Mouse (Mus musculus) gastrocnemius, adult 2 months (tissue): ENCODE results near the gene Dpep3. TPM values are rescaled to one million over a fixed set of nuclear protein-coding genes. Genes with fewer than 3 reads are reported as not detected.

Experiments
- DNase-seq: peaks from one replicate; pipeline ENCODE4 v3.0.0; 2022
- H3K27ac ChIP-seq: fragments of 200-600 bp; 2 replicates; pipeline ENCODE4 v1.8.1; 2022; ENCODE audit warnings: mild to moderate bottlenecking
- H3K4me3 ChIP-seq: fragments of 200-600 bp; 2 replicates; pipeline ENCODE4 v1.8.1; 2022; ENCODE audit warnings: mild to moderate bottlenecking, moderate library complexity
- CTCF ChIP-seq: fragments of 200-600 bp; IDR thresholded peaks from 2 replicates; pipeline ENCODE4 v1.8.1; 2022; ENCODE audit warnings: antibody characterized with exemption, mild to moderate bottlenecking, moderate library complexity
- intact Hi-C: fragments of 180-260 bp; cut with DNase I; formaldehyde crosslinking; loops from one replicate; pipeline ENCODE4 v1.15.1; 2025
- total RNA-seq, 2 experiments: library from RNA; stranded (reverse); gene quantifications; 2 replicates each; pipeline ENCODE4 v1.2.3; 2021

Gene Dpep3
- total RNA-seq, 2 experiments from 2014 or later: 0.17 TPM; not detected in 1

DNA sequence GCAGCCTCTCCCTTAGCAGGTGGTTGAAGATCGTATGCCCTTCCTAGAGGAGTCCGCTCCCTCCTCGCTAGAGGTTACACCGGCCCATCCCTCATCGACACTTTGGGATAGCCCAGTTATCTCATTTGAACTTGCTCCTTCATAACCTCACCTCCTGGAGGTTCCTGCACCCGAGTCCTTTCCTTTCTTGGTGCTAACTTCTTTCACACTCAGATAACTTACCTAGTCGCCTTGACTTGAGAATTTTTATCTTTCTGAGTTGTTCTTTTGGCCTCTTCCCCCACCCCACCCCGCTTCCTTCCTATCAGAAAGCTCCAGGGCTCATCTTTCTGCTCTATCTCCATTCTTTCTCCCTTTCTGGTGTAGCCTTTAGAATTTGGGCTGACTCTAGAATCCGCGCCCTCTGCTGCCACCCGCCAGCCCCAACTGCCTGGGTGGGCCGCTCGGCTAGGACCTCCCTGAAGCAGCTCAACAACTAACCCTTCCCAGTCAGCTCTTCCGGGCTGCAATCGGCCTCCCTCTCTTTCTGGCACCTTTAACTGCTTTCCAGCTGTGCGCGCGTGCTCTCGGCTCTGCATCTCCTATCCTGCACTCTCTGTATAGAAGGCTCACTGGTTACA lies 12.4 kb downstream of the Dpep3 start:
- intact Hi-C loops: no loop called here
- DNase-seq: peak; percentile 50
- TF ChIP-seq CTCF: no peak
- H3K4me3 ChIP-seq: peak overlapping the region; percentile 84
- peak overlapping the region; percentile 93 for H3K27ac ChIP-seq

DNA sequence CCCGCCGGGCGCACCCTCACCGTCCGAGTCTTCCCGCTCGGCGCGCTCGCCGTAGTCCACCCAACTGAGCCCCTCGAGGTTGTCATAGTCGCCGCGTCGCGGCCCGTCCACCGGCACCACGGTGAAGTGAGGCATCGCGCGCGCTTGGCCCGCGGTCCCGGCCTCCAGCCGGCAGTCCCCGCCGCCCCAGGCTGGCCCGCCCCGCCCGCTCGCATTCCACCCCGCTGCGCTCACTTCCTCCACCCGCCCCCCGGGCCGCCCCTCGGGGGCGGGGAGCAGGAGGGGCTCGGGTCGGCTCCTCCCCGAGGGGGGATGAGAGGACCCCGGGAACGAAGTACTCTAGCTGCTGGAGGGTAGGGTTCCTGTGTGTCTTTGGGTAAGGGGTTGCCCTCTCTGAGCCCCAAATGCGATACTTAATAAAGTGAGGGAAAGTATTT lies 13.3 kb downstream of the Dpep3 start, which contains the start of gene Slc12a4:
TSS of gene Slc12a4 (minus strand) at position 193 of the 437 bp plus-strand sequence.
- H3K27ac ChIP-seq: peak within 1 kb of the TSS; percentile 93
- intact Hi-C loops: no loop called here
- H3K4me3 ChIP-seq: peak within 1 kb of the TSS; percentile 84
- no peak for TF ChIP-seq CTCF
- DNase-seq: peak; percentile 90

DNA sequence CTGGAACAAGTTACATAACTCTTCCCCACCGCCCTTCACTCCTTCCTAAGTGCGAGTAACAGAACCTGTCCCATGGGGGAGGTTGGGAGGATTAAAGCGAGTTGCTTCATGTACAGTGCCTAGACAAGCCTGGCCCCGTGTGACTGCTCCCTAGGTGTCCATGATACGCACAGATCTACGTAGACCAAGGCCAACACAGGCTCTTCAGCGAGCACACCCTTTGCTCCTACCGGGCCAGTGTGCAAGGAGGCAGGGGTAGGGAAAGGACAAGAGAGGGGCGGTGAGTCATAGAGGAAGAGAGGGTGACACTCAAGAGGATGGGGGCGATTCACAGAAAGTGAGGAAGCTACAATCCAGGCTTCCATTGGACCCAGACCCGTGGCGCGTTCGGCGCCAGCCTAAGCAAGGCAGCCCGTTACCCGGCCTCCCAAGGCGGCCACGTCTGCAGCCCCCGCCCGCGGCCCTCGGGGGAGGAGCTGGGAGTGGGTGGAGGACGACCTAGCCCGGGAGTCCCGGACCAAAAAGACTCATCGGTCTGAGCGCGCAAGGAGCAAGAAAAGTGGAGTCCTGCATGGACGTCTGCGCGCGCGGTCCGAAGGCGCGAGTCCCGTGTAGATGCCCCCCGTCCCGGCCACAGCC lies 13.8 kb downstream of the Dpep3 start:
- DNase-seq: peak; percentile 81
- Histone ChIP-seq H3K27ac (peak overlapping the region; percentile 93), H3K4me3 (peak overlapping the region; percentile 84)
- intact Hi-C loops: no loop called here
- no peak for TF ChIP-seq CTCF

DNA sequence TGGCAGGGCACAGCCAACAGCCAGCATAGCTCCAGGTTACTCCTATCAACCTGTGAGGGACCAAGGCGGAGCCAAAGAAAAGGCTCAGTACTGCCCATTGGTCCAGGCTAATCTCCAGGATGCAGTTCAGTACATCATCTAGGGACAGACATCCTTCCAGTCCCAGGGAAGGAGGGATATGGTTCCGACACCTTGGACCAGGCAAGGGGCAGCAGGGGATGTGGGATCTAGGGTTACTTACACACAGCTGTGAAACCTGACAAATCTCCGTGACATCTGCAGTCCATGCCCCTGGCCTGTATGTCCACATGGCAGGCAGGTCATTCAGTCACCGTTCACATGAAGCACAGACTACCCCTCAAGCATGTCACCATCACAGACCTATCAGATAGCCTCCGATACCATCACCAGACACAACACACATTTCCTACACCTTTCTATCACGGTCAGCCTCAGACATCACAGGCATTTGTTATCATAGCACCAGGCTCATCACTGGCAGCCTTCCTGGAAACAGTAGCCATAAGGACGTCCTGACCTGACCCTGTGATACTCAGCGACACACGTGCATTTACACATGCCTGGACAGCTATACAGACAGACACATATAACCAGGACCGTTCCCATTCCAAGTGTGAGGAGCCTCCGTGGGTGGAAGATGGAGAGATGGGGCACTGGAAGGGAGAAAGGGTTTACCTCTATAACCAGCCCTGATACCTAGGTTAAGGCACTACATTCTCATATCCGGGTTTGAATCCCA lies 14.5 kb downstream of the Dpep3 start:
- intact Hi-C loops: no loop called here
- Histone ChIP-seq H3K4me3 (peak overlapping the region; percentile 84), H3K27ac (peak overlapping the region; percentile 93)
- no peak for TF ChIP-seq CTCF
- no peak for DNase-seq

DNA sequence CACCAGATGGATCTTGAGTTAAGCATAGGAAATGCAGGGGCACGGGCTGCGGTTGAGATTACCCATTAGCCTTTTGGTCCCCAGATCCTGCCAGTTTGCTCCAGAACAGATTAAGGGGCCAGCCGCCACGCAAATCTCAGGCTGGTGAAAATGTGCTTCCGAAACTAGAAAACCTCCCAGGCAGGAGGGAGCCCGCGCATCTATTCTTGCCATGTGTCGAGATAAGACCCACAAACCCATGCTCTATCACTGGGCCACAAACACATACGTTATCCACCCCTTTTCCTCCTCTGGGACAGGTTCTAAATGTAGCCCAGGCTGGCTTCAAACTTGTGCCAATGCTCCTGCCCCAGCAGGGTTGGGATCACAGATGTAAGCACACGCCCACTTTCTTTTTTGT lies 17.7 kb downstream of the Dpep3 start:
- TF ChIP-seq CTCF: no peak
- no peak for DNase-seq
- intact Hi-C loops: no loop called here
- Histone ChIP-seq H3K27ac (no peak overlapping the region), H3K4me3 (no peak overlapping the region)

DNA sequence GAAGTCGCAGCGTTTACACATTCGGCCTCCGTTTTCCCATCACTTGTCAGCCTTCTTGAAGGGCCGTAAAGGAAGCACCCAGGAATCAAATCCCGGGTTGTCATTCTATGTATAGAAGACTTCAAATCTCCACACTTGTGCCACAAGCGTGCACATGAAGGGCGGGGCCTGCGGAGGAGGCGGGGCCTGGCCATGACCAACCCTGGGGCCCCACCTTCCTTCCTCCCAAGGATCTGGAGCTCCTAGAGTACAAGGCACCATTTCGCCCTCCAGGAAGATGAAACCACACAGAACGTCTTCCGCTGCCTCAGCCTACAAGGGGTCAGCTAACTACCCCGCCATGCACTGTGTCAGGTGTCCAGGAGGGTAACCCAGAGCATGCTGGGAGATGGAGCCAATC lies 18.1 kb downstream of the Dpep3 start:
- H3K4me3 ChIP-seq: no peak overlapping the region
- no peak for TF ChIP-seq CTCF
- H3K27ac ChIP-seq: no peak overlapping the region
- intact Hi-C loops: no loop called here
- DNase-seq: no peak

DNA sequence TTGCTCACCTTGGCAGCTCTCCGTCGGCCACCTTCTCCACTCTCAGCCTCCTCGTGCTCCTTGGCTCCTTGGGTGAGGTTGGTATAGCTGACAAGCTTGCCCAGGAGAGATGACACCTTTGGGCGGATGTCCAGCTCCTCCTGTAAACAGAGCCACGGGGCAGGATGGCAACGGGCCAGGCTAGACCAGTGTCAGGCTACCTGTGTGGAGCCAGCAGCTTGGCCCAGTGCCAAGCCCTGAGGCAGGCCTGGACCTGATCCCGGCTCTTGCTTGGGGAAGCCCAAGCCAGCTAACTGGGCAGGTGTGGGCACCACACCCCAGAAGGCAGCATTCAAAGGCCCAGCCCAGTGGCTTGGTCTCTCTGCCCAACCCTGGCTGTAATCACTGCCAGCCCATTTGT lies 19.9 kb downstream of the Dpep3 start:
- TF ChIP-seq CTCF: no peak
- no peak overlapping the region for H3K4me3 ChIP-seq
- peak overlapping the region; percentile 80 for H3K27ac ChIP-seq
- peak; percentile 95 for DNase-seq
- intact Hi-C loops: no loop called here

DNA sequence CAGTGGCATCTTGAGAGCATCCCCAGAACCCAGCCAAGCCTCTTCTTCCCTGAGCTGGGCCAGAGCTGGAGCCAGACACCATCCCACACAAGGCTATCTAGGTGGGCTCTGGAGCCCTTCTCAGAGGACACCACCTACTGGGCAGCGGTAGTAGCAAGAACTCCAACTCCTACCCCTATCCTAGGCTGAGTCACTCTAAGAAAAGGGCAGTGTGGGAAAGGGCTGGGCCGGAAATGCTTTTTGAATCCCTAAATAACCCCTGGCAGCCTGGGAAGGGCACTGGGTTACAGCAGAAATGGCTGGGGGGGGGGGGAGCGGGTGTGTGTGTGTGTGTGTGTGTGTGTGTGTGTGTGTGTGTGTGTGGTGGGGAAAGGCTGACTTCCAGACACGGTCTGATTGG lies 21.4 kb downstream of the Dpep3 start:
- peak; percentile 61 for DNase-seq
- intact Hi-C loops: no loop called here
- peak overlapping the region; percentile 15; the same call in 1 of the 2 replicates for H3K4me3 ChIP-seq
- TF ChIP-seq CTCF: peak; percentile 50
- H3K27ac ChIP-seq: peak overlapping the region; percentile 80

DNA sequence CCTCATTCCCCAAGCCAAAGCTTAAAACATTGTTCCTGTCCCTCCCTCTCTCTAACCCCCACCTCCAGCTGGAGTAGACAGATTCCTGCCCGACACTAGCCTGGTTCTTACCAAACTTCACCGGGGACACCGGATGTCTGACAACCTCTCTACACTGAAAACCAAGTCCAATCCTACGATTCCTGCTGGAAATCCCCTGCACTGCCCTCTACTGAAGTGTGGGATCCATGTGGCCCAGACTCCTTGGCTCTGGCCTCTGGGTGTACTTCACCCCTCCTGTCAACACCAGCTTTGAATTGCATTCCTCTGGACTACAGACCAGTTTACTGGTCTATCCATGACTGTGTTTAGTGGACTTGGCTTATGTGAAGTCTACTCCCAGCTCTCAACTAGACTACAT lies 22.7 kb downstream of the Dpep3 start:
- TF ChIP-seq CTCF: no peak
- no peak for DNase-seq

DNA sequence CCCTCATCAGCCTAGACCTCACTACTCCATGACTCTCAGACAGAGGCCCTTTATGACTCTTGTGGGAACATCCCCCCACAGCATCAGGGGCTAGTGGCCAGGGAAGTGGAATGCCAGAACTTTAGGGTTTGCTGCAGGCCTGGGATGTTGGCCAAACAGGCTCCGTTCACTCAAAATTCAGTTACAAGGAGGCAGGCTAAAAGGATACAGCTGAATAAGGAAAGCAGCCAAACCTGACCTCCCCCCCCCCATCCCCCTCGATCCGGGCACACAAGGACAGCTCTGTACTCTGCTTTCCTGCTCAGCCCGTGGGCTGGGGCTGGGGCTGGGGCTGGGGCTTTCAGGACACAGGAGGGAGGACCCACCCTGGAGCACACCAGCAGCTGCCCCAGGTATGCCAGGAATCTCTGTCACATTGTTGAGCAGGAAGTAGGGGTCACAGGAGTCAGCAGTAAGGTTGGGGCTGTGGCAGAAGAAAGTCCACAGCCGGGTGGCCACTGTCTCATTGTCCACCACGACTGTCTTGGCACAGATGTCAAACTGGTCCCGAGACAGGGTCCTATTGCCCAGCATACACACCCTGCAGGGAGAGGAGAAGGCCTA lies 28.1 kb downstream of the Dpep3 start:
- Histone ChIP-seq H3K4me3 (no peak overlapping the region), H3K27ac (peak overlapping the region; percentile 68)
- no peak for DNase-seq
- no peak for TF ChIP-seq CTCF
- intact Hi-C loops: no loop called here

More for the DNA sequence above, 22.7 kb downstream of the Dpep3 start:
- Histone ChIP-seq H3K4me3 (no peak overlapping the region), H3K27ac (peak overlapping the region; percentile 46)
- intact Hi-C loops: no loop called here

DNA sequence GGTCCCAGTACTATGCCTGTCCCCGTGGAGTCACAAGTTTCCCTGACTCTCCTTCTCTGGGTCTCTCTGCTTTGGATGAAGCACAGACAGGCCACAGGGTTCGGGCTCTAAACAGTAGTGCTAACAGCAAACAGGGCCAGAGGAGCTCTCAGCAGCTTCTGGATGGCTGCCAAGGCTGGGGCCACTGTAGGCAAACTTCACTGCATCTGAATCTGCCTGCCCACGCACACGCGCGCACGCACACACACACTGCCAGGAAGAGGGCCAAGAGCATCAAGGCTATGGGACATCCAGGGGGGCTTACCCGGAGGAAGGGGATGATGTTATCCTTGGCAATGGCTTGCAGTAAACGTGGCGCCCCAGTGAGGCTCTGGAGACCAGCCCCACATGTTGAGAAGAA lies 29.9 kb downstream of the Dpep3 start:
- no peak for TF ChIP-seq CTCF
- Histone ChIP-seq H3K4me3 (no peak overlapping the region), H3K27ac (0 out of 2 replicates have a peak overlapping the region, but pooled peaks have one; percentile 3)
- DNase-seq: no peak
- intact Hi-C loops: no loop called here

DNA sequence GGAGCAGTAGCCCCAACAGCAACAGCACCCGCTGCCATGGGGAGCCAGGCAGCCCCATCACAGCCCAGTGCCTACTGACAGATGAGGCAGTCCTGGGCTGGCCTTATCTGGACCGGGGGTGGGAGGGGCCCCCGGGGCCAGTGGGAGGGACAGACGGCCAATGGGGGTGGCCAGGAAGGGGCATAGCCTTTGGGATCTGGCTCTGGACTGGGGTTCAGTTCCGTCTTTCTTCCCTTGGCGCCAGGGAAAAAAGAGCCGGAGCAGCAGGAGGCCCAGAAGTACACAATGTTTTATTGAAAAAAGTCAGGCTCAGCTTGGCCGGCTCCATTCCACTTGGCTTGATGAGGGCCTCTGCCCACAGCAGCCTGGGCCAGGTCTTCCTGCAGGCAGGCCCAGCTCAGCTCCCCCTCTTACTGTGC lies 35.9 kb downstream of the Dpep3 start, which contains the start of gene Lcat:
TSS of gene Lcat (minus strand) at position 62 of the 419 bp plus-strand sequence.
- H3K27ac ChIP-seq: no peak within 1 kb of the TSS
- TF ChIP-seq CTCF: no peak
- DNase-seq: no peak
- intact Hi-C loops: no loop called here
- no peak within 1 kb of the TSS for H3K4me3 ChIP-seq
